Mouse (Mus musculus) layer of hippocampus, postnatal 25 days (tissue): ENCODE measurements around the gene Myh7. TPM values are rescaled to one million over a fixed set of nuclear protein-coding genes. Genes with fewer than 3 reads are reported as not detected.
"Not testable (repeated sequence)": the region's sequence is repeated elsewhere in the genome, so short reads cannot be mapped to it uniquely, and the experiment has no call there.

Experiments
- DNase-seq, 2 experiments: peaks; one replicate each; pipeline ENCODE4 v3.0.0; 2022; ENCODE audit warnings: mixed read lengths in 2 of 2, low spot score in 1 of 2; ENCODE audit errors: extremely low spot score in 1 of 2
- total RNA-seq, 2 experiments: library from RNA; stranded (reverse); gene quantifications; 2 replicates each; pipeline ENCODE4 v1.2.3; 2021

Myh7 gene
- total RNA-seq, 2 experiments from 2014 or later = 7.8 to 10.3 TPM

DNA sequence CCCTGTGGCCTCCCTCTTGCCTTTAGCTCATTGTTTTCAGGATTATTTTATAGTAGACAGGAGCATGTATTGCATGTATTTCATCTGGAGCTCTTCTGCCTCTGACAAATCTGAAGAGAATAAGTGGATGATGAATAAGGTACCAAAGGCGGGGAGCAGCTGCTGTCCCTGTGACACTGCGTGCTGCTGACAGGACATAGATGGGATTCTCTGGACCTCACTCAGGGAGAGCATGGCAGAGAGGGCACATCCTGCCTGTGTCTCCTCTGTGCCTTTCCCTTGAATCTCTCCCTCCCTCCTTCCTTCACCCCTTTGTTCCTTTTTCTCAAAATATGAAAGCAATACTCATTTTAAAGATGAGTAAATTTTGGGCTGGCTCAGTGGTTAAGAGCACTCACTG lies 11.1 kb upstream of the Myh7 start:
- DNase-seq = no peak

DNA sequence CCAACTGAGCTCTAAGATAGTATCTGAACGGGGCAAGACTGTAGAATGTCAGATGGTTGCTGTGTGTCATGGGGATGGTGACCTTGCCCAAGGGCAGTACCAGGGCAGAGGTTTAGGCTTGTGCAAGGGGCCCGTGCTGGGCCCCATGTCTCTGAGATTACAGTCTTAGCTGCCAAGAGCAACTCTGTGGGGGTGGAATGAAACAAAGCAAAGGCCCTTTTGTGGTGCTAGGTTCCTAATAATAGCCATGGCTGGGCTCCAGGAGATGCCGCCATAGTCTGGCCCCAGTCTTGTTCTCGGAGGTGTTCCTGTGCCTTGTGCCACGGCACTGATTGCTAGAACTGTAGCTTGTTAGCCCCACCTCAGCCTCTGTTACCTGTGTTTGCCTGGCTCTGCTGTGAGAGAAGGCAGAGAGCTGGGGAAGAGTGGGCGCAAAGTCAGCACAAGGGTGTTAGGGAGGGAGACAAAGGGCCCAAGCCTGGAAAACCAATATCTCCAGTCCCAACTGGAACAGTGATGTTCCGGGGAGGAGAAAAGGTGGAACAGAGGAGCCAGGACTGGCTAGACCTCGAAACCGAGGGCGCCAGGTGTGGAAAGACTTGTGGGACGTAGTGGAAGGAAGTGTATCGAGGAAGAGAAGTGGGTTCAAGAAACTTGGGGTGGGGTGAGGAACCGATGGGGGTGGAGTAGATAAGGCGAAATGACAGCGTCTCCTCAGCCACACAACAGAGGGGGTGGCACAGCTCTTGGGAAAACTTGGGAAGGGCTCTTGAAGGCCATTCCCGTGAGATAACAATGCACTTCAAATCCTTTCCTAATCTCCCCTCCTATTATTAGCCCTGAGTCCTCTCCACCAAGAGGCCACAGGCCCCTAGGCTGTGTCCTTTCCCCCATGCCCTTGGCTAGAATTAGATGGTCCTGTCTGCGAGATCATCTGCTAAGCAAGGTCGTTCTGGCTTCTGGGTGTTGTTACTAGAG lies 9.7 kb upstream of the Myh7 start:
- DNase-seq = no peak

DNA sequence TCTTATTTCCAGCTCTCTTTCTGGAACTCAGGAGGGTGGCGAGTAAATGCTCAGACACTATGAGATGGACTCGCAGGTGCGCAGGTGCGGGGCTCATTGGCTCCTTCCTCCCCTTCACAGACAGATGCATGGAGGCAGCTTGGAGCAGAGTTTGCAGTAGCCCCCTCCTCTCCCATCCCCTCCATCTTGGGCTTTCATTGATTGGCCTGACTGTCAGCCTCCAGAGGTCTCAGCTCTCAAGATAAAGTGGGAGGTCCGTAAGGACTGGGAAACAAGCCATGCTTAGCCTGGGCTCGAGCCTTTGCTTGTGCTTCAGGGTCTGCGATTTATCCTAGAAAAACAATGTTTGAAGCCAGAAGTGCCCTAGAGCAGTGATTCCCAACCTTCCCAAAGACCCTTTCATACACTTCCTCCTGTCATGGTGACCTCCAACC lies 8.3 kb upstream of the Myh7 start:
- no peak for DNase-seq

DNA sequence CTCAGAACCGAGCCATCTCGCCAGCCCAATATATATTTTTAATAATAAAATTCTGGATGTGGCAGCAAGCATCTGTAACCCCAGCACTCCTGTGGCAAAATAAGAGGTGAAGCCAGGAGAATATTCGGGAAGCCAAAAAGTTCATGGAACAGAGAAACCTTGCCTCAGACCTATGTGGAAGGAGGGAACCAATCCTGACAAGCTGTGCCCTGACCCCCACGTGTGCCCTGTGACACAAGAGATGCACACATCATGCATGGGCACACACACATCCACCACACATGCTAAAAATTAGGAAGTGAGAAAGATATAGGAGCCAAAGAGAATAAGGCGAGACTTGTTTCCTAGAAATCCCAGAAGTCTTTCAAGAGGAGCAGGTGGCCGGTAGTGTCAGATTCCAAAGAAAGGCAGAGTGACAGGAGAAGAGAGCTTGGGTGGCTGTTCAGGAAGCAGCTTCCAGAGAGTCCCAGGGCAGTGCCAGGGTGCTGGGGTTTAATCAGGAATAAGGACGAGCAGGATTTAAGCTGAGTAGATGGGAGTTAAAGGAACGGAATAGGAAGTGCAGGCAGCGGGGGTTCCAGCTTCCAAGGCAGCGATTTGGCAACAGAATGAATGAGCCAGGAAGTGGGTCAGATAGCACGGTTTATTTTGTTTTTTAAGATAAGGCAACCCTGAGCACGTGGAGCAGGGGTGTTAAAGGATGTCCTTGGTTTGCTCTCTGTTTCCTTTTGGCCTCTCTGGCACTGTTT lies 7.7 kb upstream of the Myh7 start:
- no peak for DNase-seq

DNA sequence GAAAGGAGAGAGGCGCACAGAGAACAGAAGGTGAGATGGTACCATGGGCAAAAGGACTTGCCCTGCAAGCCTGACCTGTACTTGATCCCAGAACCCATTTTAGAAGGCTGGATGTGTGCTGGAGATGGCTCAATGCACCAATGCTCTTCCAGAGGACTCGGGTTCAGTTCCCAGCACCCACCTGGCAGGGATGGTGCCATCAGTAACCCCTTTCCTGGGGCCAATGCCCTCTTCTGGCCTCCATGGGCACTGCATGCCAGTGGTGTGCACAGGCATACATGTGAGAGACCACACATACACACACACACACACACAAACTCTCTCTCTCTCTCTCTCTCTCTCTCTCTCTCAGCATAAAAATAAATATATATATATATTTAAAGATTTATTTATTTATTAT lies 7.0 kb upstream of the Myh7 start:
- no peak for DNase-seq

DNA sequence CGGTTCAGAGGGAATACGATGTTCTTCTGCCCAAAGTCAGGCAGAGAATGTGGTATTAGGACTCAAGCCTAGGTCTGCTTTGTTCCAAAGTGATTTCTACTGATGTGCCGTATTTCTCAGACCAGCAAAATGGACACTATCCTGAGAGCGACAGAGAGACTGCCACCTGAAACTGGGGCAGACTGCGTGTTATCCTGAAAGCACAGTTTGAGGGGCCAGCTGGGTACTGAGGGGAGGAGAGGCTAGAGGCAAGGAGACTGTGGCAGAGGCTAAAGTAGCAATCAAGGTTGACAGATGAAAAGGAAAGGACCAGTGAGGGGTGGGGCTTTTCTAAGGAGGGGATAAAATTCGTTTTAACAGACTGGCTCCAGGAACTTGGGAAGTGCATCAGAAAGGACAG lies 6.4 kb upstream of the Myh7 start:
- no peak for DNase-seq

DNA sequence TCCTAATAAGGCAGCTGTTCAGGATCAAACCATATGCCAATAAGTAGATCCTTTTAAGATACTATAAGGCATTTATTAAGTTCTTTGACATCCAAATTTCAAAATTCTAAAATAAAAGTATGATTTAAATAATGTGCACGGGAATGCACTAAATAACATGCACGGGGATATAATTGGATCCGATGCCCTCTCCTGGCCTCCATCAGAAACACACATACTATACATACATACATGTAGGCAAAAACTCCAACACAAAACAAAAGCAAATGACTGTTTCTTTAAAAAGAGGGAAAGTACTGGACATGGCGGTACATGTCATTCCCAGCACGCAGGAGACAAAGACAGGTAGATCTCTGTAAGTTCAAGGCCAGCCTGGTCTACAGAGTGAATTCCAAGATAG lies 5.4 kb upstream of the Myh7 start:
- not testable (repeated sequence) for DNase-seq

DNA sequence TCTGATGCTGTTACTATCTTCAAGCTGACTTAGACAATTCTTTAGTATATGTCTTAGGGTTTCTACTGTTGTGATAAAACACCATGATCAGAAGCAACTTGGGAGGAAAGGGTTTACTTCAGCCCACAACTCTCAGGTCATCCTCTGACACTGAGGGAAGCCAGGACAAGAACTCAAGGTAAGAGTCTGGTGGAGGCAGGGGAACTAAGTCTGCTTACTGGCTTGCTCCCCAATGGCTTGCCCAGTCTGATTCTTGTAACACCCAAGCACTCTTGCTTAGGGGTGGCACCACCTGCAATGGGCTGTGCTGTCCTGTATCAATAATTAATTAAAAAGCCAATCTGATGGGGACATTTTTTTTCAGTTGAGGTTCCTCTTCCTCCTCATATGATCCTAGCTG lies 4.3 kb upstream of the Myh7 start:
- no peak for DNase-seq

DNA sequence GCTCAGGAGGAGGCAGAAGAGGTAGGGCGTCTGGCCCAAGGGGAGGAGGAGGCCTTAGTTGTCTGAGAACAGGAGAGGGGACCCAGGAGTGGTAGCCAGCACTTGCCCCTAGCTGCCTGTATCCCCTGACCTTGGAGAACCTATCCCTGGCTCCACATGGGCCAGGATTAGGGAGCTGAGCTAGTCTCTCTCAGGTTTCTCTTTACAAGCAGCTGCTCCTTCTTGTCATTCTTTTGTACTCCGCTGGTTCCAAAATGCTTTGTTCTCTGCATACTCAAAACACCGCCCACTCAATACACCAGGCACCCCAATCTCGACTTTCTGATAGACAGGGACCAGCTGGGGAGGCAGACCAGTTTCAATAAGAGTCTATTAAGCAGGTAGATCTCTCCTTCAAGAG lies 2.9 kb upstream of the Myh7 start:
- no peak for DNase-seq

DNA sequence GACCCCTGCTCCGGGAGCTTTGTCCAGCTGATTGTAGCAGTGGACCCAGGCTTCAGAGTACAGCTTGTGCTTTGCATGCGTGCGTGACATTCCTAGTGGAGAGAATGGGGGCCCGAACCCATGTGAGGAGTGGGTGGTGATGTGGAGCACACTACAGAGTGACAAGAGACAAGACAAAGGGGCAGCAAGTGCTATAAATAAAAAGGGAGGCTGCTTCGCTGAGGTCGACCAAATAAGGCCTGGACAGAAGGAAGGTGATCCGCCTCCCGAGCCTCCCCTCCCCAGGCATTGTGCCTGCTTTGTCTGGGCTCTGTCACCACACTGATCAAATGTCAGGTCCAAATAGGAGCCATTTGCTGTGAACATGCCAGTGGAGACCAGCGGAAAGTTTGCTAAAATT lies 2.4 kb upstream of the Myh7 start:
- no peak for DNase-seq

DNA sequence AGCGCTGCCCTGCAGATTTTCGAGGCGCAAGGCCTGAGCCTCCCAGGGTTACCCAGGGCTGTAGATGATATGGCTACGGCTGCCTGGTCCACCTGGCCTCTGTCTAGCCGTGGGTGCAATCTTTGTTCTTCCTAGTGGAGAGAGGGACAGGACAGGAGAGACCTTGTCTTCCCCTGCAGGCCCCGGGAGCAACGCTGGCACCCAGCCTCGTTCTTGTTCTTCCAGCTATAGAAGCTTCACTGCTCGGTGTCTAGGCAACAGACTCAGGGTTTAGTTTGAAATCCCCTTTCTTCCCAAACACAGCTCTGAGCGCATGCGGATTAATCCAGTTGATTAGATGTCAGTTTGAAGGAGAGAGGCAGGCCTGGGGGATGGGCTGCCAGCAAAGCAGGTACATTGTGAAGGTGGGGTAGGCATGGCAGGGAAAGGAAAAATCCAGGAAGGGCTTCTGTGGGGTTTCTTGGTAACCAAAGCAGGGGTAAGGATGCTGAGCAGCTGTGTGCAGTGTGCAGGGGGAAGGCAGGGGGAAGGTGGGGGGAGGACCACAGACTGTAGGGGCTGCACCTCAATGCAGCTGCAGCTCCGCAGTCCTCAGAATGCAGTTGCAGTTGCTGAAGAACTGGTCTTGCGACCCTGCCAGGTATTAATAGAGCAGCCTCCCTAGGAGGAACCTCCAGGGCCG lies 1.2 kb upstream of the Myh7 start:
- DNase-seq = peak; percentile 44 to 60

DNA sequence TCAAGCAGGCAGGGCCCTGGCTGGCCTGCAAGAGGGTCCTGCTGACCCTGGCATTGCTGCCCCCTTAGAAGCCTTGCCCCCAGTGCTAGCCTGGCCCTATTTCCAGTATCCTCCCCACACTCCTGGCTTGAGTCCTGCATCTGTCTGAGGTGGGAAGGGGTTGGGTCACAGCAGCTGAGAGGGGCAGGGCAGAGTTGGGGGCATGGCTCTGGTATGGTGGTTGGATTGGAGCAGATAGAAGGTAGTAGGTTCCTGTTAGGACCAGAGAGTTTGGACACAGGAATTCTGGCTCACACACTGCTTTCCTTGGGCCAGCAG lies 402 bp upstream of the Myh7 start:
- DNase-seq = no peak

DNA sequence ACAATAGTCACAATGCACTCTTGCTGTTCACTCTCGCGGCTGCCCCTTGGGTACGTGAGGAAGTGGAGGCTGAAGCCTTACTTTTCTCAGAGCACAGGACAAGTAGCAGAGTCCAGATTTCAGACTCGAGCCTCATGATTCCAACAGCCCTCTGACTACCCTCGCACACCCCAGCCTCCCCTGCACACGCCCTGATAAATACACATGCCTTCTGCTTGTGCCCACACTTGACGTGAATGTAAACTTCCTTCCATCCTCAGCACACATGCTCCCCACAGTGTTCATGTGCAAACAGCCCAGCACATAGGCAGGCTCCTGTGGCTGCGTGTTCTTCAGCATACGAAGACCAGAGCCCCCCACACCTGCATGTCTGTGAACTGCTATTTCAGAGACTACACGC lies 790 bp downstream of the Myh7 start:
- no peak for DNase-seq

DNA sequence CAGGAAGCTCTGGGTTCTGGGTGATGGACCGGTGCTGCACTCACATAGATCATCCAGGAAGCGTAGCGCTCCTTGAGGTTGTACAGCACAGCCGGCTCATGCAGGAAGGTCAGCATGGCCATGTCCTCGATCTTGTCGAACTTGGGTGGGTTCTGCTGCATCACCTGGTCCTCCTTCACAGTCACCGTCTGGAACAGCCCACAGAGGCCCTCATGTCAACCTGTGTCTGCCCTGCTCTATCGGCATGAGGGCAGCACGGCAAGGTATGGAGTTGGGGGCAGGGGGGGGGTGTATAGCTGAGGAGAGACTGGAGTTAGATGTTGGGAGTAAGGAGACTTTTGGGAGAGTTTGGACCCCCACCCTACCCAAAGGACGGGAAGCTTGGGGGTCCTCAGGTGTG lies 2.2 kb downstream of the Myh7 start:
- DNase-seq = no peak

DNA sequence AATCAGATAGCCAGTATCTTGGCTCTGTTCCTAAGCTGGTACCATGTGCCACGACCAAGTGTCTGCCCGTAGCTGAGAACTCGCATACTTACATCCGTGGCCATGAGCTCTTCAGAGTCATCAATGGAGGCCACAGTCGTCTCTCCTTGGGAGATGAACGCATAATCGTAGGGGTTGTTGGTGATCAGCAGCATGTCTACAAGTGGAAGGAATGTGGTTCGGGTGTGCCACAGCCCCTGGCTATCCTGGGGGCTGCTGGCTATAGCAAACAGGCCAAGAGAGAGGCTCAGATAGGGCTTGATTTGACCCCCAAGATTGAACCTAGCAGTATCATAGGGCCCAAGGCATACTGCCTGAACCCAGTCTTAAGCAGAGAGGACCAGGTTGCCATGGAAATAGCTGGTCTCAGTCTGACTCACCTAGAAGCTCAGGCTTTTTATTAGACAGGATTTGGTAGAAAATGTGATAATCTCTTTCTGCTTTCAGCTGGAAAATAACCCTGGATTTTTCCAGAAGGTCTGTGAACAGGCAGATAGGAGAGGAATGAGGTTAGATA lies 4.5 kb downstream of the Myh7 start:
- no peak for DNase-seq

DNA sequence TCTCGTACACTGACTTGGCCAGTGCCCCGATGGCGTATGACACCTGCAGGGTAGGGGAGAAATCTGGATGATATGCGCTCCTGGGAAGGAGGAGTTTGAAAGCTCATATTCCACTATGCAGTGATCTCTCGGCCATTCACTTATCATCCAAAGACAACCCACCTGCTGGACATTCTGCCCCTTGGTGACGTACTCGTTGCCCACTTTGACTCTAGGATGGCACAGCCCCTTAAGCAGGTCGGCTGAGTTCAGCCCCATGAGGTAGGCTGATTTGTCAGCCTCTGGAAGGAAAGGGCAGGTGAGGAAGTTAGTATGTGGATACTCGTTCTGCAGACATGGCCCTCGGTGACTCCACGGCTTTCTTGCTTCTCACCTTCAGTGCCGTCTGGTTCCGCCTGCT lies 5.5 kb downstream of the Myh7 start:
- no peak for DNase-seq

DNA sequence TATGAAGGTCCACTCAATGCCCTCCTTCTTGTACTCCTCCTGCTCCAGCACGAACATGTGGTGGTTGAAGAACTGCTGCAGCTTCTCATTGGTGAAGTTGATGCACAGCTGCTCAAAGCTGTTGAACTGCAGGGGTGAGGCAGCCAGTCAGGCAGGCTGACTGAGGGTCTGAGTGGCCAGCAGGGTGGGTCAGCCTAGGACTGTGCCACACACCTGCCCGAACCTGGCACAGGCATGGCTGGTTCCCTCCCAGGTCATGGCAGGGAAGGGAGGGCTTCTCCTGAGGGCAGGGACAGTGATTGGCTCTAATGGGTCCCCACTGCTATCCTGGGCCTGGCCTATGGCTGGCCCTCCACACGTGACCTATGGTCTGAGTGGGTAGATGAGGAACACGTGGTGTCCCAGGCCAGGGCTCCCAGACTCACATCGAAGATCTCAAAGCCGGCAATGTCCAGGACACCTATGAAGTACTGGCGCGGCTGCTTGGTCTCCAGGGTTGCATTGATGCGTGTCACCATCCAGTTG lies 6.0 kb downstream of the Myh7 start:
- DNase-seq = not testable (repeated sequence)

DNA sequence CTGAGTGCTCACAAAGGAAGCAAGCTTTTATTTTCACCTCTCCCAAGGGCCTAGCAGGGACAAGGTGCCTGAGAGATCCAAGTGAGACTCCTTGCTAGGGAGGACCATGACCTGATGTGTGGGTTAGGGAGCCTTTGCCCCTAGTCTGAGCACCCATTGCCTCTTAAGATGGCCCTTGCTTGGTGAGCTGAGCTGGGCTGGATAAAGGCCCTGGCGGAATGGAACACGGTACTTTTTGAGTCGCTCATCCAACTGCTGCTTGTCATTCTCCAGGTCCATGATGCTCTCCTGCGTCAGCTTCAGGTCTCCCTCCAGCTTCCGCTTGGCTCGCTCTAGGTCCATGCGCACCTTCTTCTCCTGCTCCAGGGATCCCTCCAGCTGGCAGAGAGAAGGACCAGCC lies 12.5 kb downstream of the Myh7 start:
- DNase-seq = no peak

DNA sequence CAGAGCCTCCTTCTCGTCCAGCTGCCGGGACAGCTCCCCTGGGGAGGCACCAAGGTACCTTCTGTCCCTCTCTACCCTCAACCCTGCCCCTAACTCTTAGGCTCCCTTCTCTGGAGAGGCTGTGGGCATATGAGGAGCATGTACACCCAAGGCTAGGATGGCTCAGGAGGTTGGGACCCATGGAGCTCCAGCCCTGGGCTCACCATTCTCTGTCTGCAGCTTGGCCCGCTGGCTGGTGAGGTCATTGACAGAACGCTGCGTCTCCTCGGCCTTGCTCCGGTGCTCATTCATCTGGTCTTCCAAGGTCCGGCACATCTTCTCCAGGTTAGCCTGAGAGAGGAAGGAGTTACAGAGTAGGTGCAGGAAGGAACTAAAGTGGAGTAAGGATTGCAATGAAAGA lies 15.8 kb downstream of the Myh7 start:
- DNase-seq = no peak

DNA sequence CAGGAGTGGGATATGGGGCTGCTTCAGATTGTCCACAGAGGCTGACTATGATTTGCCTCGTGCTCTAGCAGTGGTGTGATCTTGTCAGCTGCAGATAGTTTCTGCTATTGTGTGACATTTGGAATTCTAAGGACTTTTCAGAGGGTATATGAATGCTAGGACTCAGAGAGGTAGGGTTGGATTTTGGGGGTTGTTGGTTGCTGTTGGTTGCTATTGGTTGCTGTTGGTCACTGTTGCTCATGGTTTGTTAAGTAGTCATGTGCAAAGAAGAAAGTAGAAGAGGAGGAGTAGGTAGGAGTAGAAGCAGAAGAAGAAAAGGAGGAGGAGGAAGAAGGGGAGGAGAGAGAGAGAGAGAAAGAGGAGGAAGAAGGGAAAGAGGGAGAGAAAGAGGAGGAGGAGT lies 17.8 kb downstream of the Myh7 start, which contains the start of gene Gm17428:
Gene Gm17428, plus strand, starts transcription at position 301 of the 400 bp plus-strand sequence.
- DNase-seq = no peak
